Mouse (Mus musculus) embryonic facial prominence, embryonic 14.5 days (tissue): ENCODE results near the gene Rnaseh2b. TPM values are rescaled to one million over a fixed set of nuclear protein-coding genes. Genes with fewer than 3 reads are reported as not detected.

Source experiments
- ATAC-seq: fragments of 200-750 bp; cut with Nextera tagmentation; 2 replicates; pipeline ENCODE4 v1.8.0; 2017; ENCODE audit warnings: low read depth, moderate number of reproducible peaks, moderate TSS enrichment
- DNase-seq: peaks from one replicate; pipeline ENCODE4 v3.0.0-alpha.2; 2015; ENCODE audit warnings: low spot score
- H3K27ac ChIP-seq: fragments of 300-500 bp; sonication (generic); replicated peaks from 2 replicates; pipeline ENCODE4 v1.5.1; 2014; ENCODE audit warnings: low read depth, mild to moderate bottlenecking, low read length, moderate library complexity
- H3K27me3 ChIP-seq: fragments of 300-500 bp; sonication (generic); replicated peaks from 2 replicates; pipeline ENCODE4 v1.6.1; 2014; ENCODE audit warnings: low read length; ENCODE audit not compliant: control insufficient read depth, insufficient read depth
- H3K36me3 ChIP-seq: fragments of 300-500 bp; sonication (generic); 2 replicates; pipeline ENCODE4 v1.6.1; 2014; ENCODE audit warnings: low read length, mixed read lengths; ENCODE audit not compliant: control insufficient read depth, insufficient read depth
- H3K4me1 ChIP-seq: fragments of 300-500 bp; sonication (generic); 2 replicates; pipeline ENCODE4 v1.6.1; 2014; ENCODE audit warnings: antibody characterized with exemption, low read length; ENCODE audit not compliant: control insufficient read depth, insufficient read depth
- H3K4me2 ChIP-seq: fragments of 300-500 bp; sonication (generic); 2 replicates; pipeline ENCODE4 v1.6.1; 2014; ENCODE audit warnings: low read depth, mild to moderate bottlenecking, low read length, moderate library complexity, mixed read lengths
- H3K4me3 ChIP-seq: fragments of 300-500 bp; sonication (generic); 2 replicates; pipeline ENCODE4 v1.5.1; 2014; ENCODE audit warnings: low read depth, mild to moderate bottlenecking, low read length
- H3K9ac ChIP-seq: fragments of 300-500 bp; sonication (generic); 2 replicates; pipeline ENCODE4 v1.6.1; 2014; ENCODE audit warnings: low read depth, mild to moderate bottlenecking, low read length, moderate library complexity, mixed read lengths
- H3K9me3 ChIP-seq: fragments of 300-500 bp; sonication (generic); 2 replicates; pipeline ENCODE4 v1.6.1; 2016; ENCODE audit warnings: low read length; ENCODE audit not compliant: control insufficient read depth
- WGBS: fragments of 180-500 bp; shearing (Covaris S2); extraction: QIAGEN DNeasy Blood & Tissue Kit; methylation state at CpG from one replicate; pipeline ENCODE4 v1.1.7; 2014; 5-methylcytosine and 5-hydroxymethylcytosine counted together
- polyA plus RNA-seq: library from polyadenylated mRNA; unstranded; fragments of >200 nt; fragmentation: Nextera tagmentation; extraction: Ambion mirVana; gene quantifications from 2 replicates; pipeline ENCODE4 v1.2.1, GENCODE M21; 2014

Rnaseh2b gene
- polyA plus RNA-seq, 1 experiment from 2014 or later = 53.8 TPM

GRCm38 (mm10) chr14:62291406-62291987 is 892 bp upstream of the Rnaseh2b start:
- Histone ChIP-seq H3K36me3 (no peaks in the 10 kb centered on the region), H3K9ac (no peak overlapping the region), H3K4me3 (no peak overlapping the region), H3K4me2 (no peak overlapping the region), H3K9me3 (no peaks in the 10 kb centered on the region), H3K27me3 (peaks cover 15% of the 10 kb centered on the region), H3K4me1 (peaks cover 9% of the 10 kb centered on the region), H3K27ac (no peak overlapping the region)
- DNase-seq (no peak), ATAC-seq (no peak)
- 86% methylated on average over 1 of the region's 1 CpGs for WGBS

GRCm38 (mm10) chr14:62292166-62292487 is 262 bp upstream of the Rnaseh2b start:
- no peak for DNase-seq
- Histone ChIP-seq H3K9ac (peak overlapping the region; percentile 68), H3K4me1 (peaks cover 9% of the 10 kb centered on the region), H3K27ac (no peak overlapping the region), H3K4me2 (peak overlapping the region; percentile 99), H3K4me3 (peak overlapping the region; percentile 49), H3K27me3 (peaks cover 15% of the 10 kb centered on the region), H3K9me3 (no peaks in the 10 kb centered on the region), H3K36me3 (no peaks in the 10 kb centered on the region)
- 20% methylated on average over 4 of the region's 7 CpGs for WGBS
- ATAC-seq = 0 out of 2 replicates have a peak, but pooled peaks have one; percentile 6

GRCm38 (mm10) chr14:62298808-62299207 is 6.4 kb downstream of the Rnaseh2b start:
- Histone ChIP-seq H3K4me1 (no peaks in the 10 kb centered on the region; the same call in 1 of the 2 replicates), H3K36me3 (no peaks in the 10 kb centered on the region), H3K4me3 (no peak overlapping the region), H3K27ac (no peak overlapping the region), H3K4me2 (no peak overlapping the region), H3K9me3 (no peaks in the 10 kb centered on the region), H3K27me3 (no peaks in the 10 kb centered on the region), H3K9ac (no peak overlapping the region)
- DNase-seq (no peak), ATAC-seq (no peak)
- WGBS = 92% methylated on average over 1 of the region's 1 CpGs

GRCm38 (mm10) chr14:62300031-62300430 is 7.6 kb downstream of the Rnaseh2b start:
- H3K27ac ChIP-seq = no peak overlapping the region
- no peaks in the 10 kb centered on the region for H3K36me3 ChIP-seq
- ATAC-seq (no peak), DNase-seq (no peak)
- no peak overlapping the region for H3K9ac ChIP-seq
- no peaks in the 10 kb centered on the region for H3K9me3 ChIP-seq
- H3K4me1 ChIP-seq = no peaks in the 10 kb centered on the region; the same call in 1 of the 2 replicates
- no peaks in the 10 kb centered on the region for H3K27me3 ChIP-seq
- 80% methylated on average over 3 of the region's 3 CpGs for WGBS
- no peak overlapping the region for H3K4me3 ChIP-seq
- no peak overlapping the region for H3K4me2 ChIP-seq

GRCm38 (mm10) chr14:62307555-62307954 is 15.2 kb downstream of the Rnaseh2b start:
- H3K9ac ChIP-seq = no peak overlapping the region
- H3K27ac ChIP-seq = peak overlapping the region; percentile 39; the same call in 1 of the 2 replicates
- no peaks in the 10 kb centered on the region for H3K9me3 ChIP-seq
- DNase-seq (no peak), ATAC-seq (no peak)
- H3K36me3 ChIP-seq = no peaks in the 10 kb centered on the region
- H3K4me2 ChIP-seq = no peak overlapping the region
- 75% methylated on average over 1 of the region's 1 CpGs for WGBS
- peaks cover 9% of the 10 kb centered on the region; the same call in 1 of the 2 replicates for H3K4me1 ChIP-seq
- H3K27me3 ChIP-seq = no peaks in the 10 kb centered on the region
- H3K4me3 ChIP-seq = no peak overlapping the region

- H3K4me2 ChIP-seq = no peak overlapping the region
- no peaks in the 10 kb centered on the region for H3K9me3 ChIP-seq
- no peak overlapping the region for H3K4me3 ChIP-seq
- H3K27ac ChIP-seq = no peak overlapping the region
- ATAC-seq (no peak), DNase-seq (no peak)
- no peak overlapping the region for H3K9ac ChIP-seq
- H3K4me1 ChIP-seq = peaks cover 9% of the 10 kb centered on the region; the same call in 1 of the 2 replicates
- no peaks in the 10 kb centered on the region for H3K27me3 ChIP-seq
- WGBS = 50% methylated on average over 2 of the region's 2 CpGs
- no peaks in the 10 kb centered on the region for H3K36me3 ChIP-seq
These were observed 16.6 kb downstream of the Rnaseh2b start for GRCm38 (mm10) chr14:62309026-62309425.

- Histone ChIP-seq H3K36me3 (no peaks in the 10 kb centered on the region), H3K4me1 (peaks cover 9% of the 10 kb centered on the region; the same call in 1 of the 2 replicates), H3K27me3 (no peaks in the 10 kb centered on the region), H3K4me3 (no peak overlapping the region), H3K4me2 (no peak overlapping the region), H3K9me3 (no peaks in the 10 kb centered on the region), H3K27ac (no peak overlapping the region), H3K9ac (no peak overlapping the region)
- DNase-seq (no peak), ATAC-seq (no peak)
- WGBS = 95% methylated on average over 1 of the region's 1 CpGs
These were observed 19.3 kb downstream of the Rnaseh2b start for GRCm38 (mm10) chr14:62311672-62312071.

- WGBS = 28% methylated on average over 6 of the region's 6 CpGs
- H3K9ac ChIP-seq = no peak overlapping the region
- no peaks in the 10 kb centered on the region for H3K9me3 ChIP-seq
- H3K4me2 ChIP-seq = no peak overlapping the region
- H3K36me3 ChIP-seq = no peaks in the 10 kb centered on the region
- H3K27ac ChIP-seq = no peak overlapping the region; the same call in 1 of the 2 replicates
- DNase-seq (peak; percentile 82), ATAC-seq (peak; percentile 91)
- peaks cover 10% of the 10 kb centered on the region; the same call in 1 of the 2 replicates for H3K4me1 ChIP-seq
- H3K4me3 ChIP-seq = no peak overlapping the region
- no peaks in the 10 kb centered on the region for H3K27me3 ChIP-seq
These were observed 30.4 kb downstream of the Rnaseh2b start for GRCm38 (mm10) chr14:62322581-62323344.
